Mouse (Mus musculus) midbrain, embryonic 10.5 days (tissue): ENCODE results near the gene Mill2. TPM values are rescaled to one million over a fixed set of nuclear protein-coding genes. Genes with fewer than 3 reads are reported as not detected.

Experiments
- polyA plus RNA-seq: library from polyadenylated mRNA; unstranded; fragments of >200 nt; fragmentation: Nextera tagmentation; extraction: Ambion mirVana; gene quantifications from 2 replicates; pipeline ENCODE4 v1.2.1, GENCODE M21; 2016

Mill2 gene
- polyA plus RNA-seq, 1 experiment from 2014 or later = 0.14 TPM

Other genes with a start within 250 kb of the Mill2 start
- not detected in 2 replicates for gene Psg23, start 223.5 kb upstream of the Mill2 start, polyA plus RNA-seq
- gene Psg21, start 183.2 kb upstream of the Mill2 start, polyA plus RNA-seq = not detected in 2 replicates
- not detected in 2 replicates for gene Psg20, start 153.8 kb upstream of the Mill2 start, polyA plus RNA-seq
- not detected in 2 replicates for gene Psg22, start 121.9 kb upstream of the Mill2 start, polyA plus RNA-seq
- not detected in 2 replicates for gene Psg19, start 41.4 kb upstream of the Mill2 start, polyA plus RNA-seq
- gene Psg17, start 18.4 kb upstream of the Mill2 start, polyA plus RNA-seq = not detected in 2 replicates
- gene Pglyrp1, start 31.4 kb downstream of the Mill2 start, polyA plus RNA-seq = 1.6 and 1.7 TPM in 2 replicates
- gene Ccdc61, start 70.4 kb downstream of the Mill2 start, polyA plus RNA-seq = 38.5 and 38.7 TPM in 2 replicates
- gene Nova2, start 85.9 kb downstream of the Mill2 start, polyA plus RNA-seq = 3.9 and 6.2 TPM in 2 replicates
- gene Nanos2, start 147.4 kb downstream of the Mill2 start, polyA plus RNA-seq = 0.07 and 0.16 TPM in 2 replicates
- gene Mypop, start 151.3 kb downstream of the Mill2 start, polyA plus RNA-seq = 4.0 and 4.1 TPM in 2 replicates
- 21.4 and 23.5 TPM in 2 replicates for gene Irf2bp1, start 164.1 kb downstream of the Mill2 start, polyA plus RNA-seq
- gene Foxa3, start 183.6 kb downstream of the Mill2 start, polyA plus RNA-seq = 0.09 TPM in 1 of 2 replicates, not detected in the other
- gene Sympk, start 184.4 kb downstream of the Mill2 start, polyA plus RNA-seq = 40.3 and 45.7 TPM in 2 replicates
- not detected in 2 replicates for gene Rsph6a, start 214.7 kb downstream of the Mill2 start, polyA plus RNA-seq
- gene Dmwd, start 236.3 kb downstream of the Mill2 start, polyA plus RNA-seq = 17.3 and 18.0 TPM in 2 replicates
- gene Dmpk, start 243.9 kb downstream of the Mill2 start, polyA plus RNA-seq = 8.2 and 8.8 TPM in 2 replicates